Mouse (Mus musculus): Measurements from ENCODE around the gene Chst10. TPM values are rescaled to one million over a fixed set of nuclear protein-coding genes. Genes with fewer than 3 reads are reported as not detected.

Gene Chst10
- total RNA-seq, 2 experiments from 2014 or later = 0.17 to 0.26 TPM

GRCm38 (mm10) chr1:38834899-38835298, 63.1 kb downstream of the Chst10 start:
- Histone ChIP-seq H3K27ac (no peak overlapping the region), H3K4me3 (no peak overlapping the region)
- DNase-seq = no peak
- peak; percentile 33; the same call in 1 of the 2 replicates for TF ChIP-seq CTCF (IDR thresholded peaks at IDR 0.05)
- intact Hi-C loops (cut with DNase I) = no loop called here

- no peak overlapping the region for H3K27ac ChIP-seq
- intact Hi-C loops (cut with DNase I) = no loop called here
Measured at GRCm38 (mm10) chr1:38824926-38825325, 73.0 kb downstream of the Chst10 start.

GRCm38 (mm10) chr1:38823851-38824250, 74.1 kb downstream of the Chst10 start:
- TF ChIP-seq CTCF (IDR thresholded peaks at IDR 0.05) = no peak
- intact Hi-C loops (cut with DNase I) = no loop called here
- Histone ChIP-seq H3K4me3 (no peak overlapping the region), H3K27ac (no peak overlapping the region)
- DNase-seq = no peak

More at GRCm38 (mm10) chr1:38824926-38825325, 73.0 kb downstream of the Chst10 start:
- no peak overlapping the region for H3K4me3 ChIP-seq
- DNase-seq = no peak
- TF ChIP-seq CTCF (IDR thresholded peaks at IDR 0.05) = no peak

GRCm38 (mm10) chr1:38819691-38820090, 78.3 kb downstream of the Chst10 start:
- Histone ChIP-seq H3K4me3 (no peak overlapping the region), H3K27ac (no peak overlapping the region)
- TF ChIP-seq CTCF (IDR thresholded peaks at IDR 0.05) = no peak
- no peak for DNase-seq
- intact Hi-C loops (cut with DNase I) = no loop called here

GRCm38 (mm10) chr1:38817671-38818070, 80.3 kb downstream of the Chst10 start:
- H3K4me3 ChIP-seq = no peak overlapping the region
- no peak overlapping the region for H3K27ac ChIP-seq
- intact Hi-C loops (cut with DNase I) = no loop called here
- no peak for DNase-seq
- no peak for TF ChIP-seq CTCF (IDR thresholded peaks at IDR 0.05)

- Histone ChIP-seq H3K27ac (no peak overlapping the region), H3K4me3 (no peak overlapping the region)
- intact Hi-C loops (cut with DNase I) = no loop called here
- no peak for DNase-seq
- TF ChIP-seq CTCF (IDR thresholded peaks at IDR 0.05) = no peak
Measured at GRCm38 (mm10) chr1:38817268-38817667, 80.7 kb downstream of the Chst10 start.

- no peak overlapping the region for H3K27ac ChIP-seq
- no peak for DNase-seq
- no peak overlapping the region for H3K4me3 ChIP-seq
- intact Hi-C loops (cut with DNase I) = no loop called here
- TF ChIP-seq CTCF (IDR thresholded peaks at IDR 0.05) = no peak
Measured at GRCm38 (mm10) chr1:38816306-38816705, 81.7 kb downstream of the Chst10 start.

Other genes starting within 250 kb of the Chst10 start
- gene Aff3, start 233.2 kb downstream of the Chst10 start, total RNA-seq (2021) = 1 to 10 TPM; 1.2 to 4.4 TPM
- under 1 TPM; 0.15 to 0.73 TPM for gene Lonrf2, start 61.5 kb downstream of the Chst10 start, total RNA-seq (2021)
- gene Nms, start 41.0 kb upstream of the Chst10 start, total RNA-seq (2021) = not detected
- gene Pdcl3, start 87.4 kb upstream of the Chst10 start, total RNA-seq (2021) = 10 to 100 TPM; 68.9 to 69.1 TPM

Measured in gastrocnemius, adult 2 months (tissue).